Mouse (Mus musculus): ENCODE measurements around the gene Gabra3. TPM values are rescaled to one million over a fixed set of nuclear protein-coding genes. Genes with fewer than 3 reads are reported as not detected.

Gene Gabra3
- polyA plus RNA-seq, 1 experiment from 2014 or later = 3.2 TPM

MicroRNA genes within 50 kb of the gene (microRNA counts, 519-probe panel; counts per million panel counts)
- 1,980 counts per million, percentile 51 among the panel's probes with 10 or more counts for microRNA mmu-miR-105
- microRNA mmu-miR-767 = 104 counts per million, percentile 35 among the panel's probes with 10 or more counts

Small RNA genes lying within 50 kb of the gene (microRNA-seq; reads per million reads assigned to microRNA genes)
- gene Mir105 = not detected
- not detected for gene Mir767

Other genes starting within 250 kb of the Gabra3 start
- 0.17 and 0.22 TPM in 2 replicates for gene Gabrq, start 168.3 kb upstream of the Gabra3 start, polyA plus RNA-seq (2015; fragmentation: Nextera tagmentation; extraction: Ambion mirVana)

All from kidney, embryonic 16.5 days (tissue).